ENCODE assay signal across 26 mouse cellular contexts in genomic region chr16:35509331-35510070, GRCm38 (mm10). TPM values are rescaled to one million over a fixed set of nuclear protein-coding genes. Genes with fewer than 3 reads are reported as not detected.
DNase-seq lines count a peak whose midpoint lies in the region; ATAC-seq and TF ChIP-seq lines count a peak whose summit lies in the region.
"Had no signal": no experiment of that assay in that cellular context is flagged by ENCODE, and none has a peak within 500 bp of the region (broad histone marks: within the 10 kb centered on the region; RNA-seq: fewer than 3 reads in every experiment).

No protein-coding gene starts in this region.

- TF ChIP-seq POLR2A in kidney, adult 2 months (IDR thresholded peaks at IDR 0.05; ENCODE audit: low read depth, low read length): no peak

- H3K27me3 ChIP-seq in kidney, adult 2 months (replicated peaks; ENCODE audit: control insufficient read depth, insufficient read depth, low read length): no peaks in the 10 kb centered on the region
- no peaks in the 10 kb centered on the region for H3K27me3 ChIP-seq in kidney, embryonic 16.5 days (ENCODE audit: insufficient read depth, low read length)
- H3K27me3 ChIP-seq: embryonic facial prominence, embryonic 15.5 days; heart, embryonic 15.5 days; intestine, embryonic 15.5 days; limb, embryonic 13.5 days; liver, embryonic 15.5 days had no signal

- no peaks in the 10 kb centered on the region for H3K36me3 ChIP-seq in kidney, adult 2 months (ENCODE audit: control insufficient read depth, insufficient read depth, low read length)
- H3K36me3 ChIP-seq in kidney, embryonic 16.5 days (ENCODE audit: insufficient read depth, low read length): no peaks in the 10 kb centered on the region
- H3K36me3 ChIP-seq: embryonic facial prominence, embryonic 15.5 days; heart, embryonic 15.5 days; intestine, embryonic 15.5 days; limb, embryonic 13.5 days; liver, embryonic 15.5 days had no signal

- ATAC-seq in kidney, embryonic 16.5 days (ENCODE audit: low FRiP score, low TSS enrichment): no peak
- ATAC-seq: activated CD4-positive, CD25-positive, alpha-beta regulatory T cell, adult 4 months; forebrain, postnatal 0 days; hindbrain, embryonic 16.5 days; intestine, embryonic 15.5 days; lung, postnatal 0 days had no signal

- peak; percentile 48 for DNase-seq in embryo, embryonic 10 days (ENCODE audit: low spot score)
- DNase-seq in embryo, embryonic 10.5 days (ENCODE audit: low spot score): no peak
- DNase-seq in kidney, adult 2 months: peak; percentile 23
- DNase-seq in retina, embryonic 14.5 days (ENCODE audit: low spot score): peak; percentile 19
- no peak for DNase-seq in retina, postnatal 1 day
- no peak for DNase-seq in frontal cortex, postnatal 10 days (ENCODE audit: low spot score in 2 of 2)
- no peak for DNase-seq in left cerebral cortex, adult 2 months (ENCODE audit: extremely low spot score in 1 of 2, low spot score in 2 of 2)
- DNase-seq: adrenal gland, adult 8-10 months; cerebellum, adult 11-12 months; cerebellum, postnatal 10 days; forebrain, postnatal 0 days; gastrocnemius, postnatal 25 days; heart, postnatal 4 days; kidney, postnatal 10 days; right cerebral cortex, postnatal 14 days had no signal

- no peaks in the 10 kb centered on the region for H3K4me1 ChIP-seq in kidney, adult 2 months (ENCODE audit: control insufficient read depth, insufficient read depth, low read length)
- peaks cover 8% of the 10 kb centered on the region for H3K4me1 ChIP-seq in kidney, embryonic 16.5 days (ENCODE audit: insufficient read depth, low read length)
- H3K4me1 ChIP-seq: embryonic facial prominence, embryonic 15.5 days; intestine, embryonic 15.5 days; liver, embryonic 15.5 days had no signal

- WGBS in kidney, adult 2 months: 52% methylated on average over 11 of the region's 11 CpGs
- WGBS in kidney, embryonic 16.5 days: 42% methylated on average over 11 of the region's 11 CpGs

- H3K9me3 ChIP-seq in kidney, embryonic 16.5 days (ENCODE audit: low read length): no peaks in the 10 kb centered on the region
- H3K9me3 ChIP-seq: embryonic facial prominence, embryonic 15.5 days; heart, embryonic 15.5 days; intestine, embryonic 15.5 days; limb, embryonic 13.5 days; liver, embryonic 15.5 days had no signal

- no peak overlapping the region for H3K27ac ChIP-seq in kidney, adult 2 months (ENCODE audit: insufficient read depth, low read depth, low read length)
- H3K27ac ChIP-seq in kidney, embryonic 16.5 days (ENCODE audit: low read length): no peak overlapping the region
- no peak overlapping the region for H3K27ac ChIP-seq in left cerebral cortex, adult 2 months
- H3K27ac ChIP-seq: embryonic facial prominence, embryonic 15.5 days; heart, embryonic 15.5 days; intestine, embryonic 15.5 days; limb, embryonic 13.5 days; liver, embryonic 15.5 days had no signal

- H3K9ac ChIP-seq in kidney, embryonic 16.5 days (replicated peaks; ENCODE audit: low read length): no peak overlapping the region
- H3K9ac ChIP-seq: embryonic facial prominence, embryonic 15.5 days; forebrain, postnatal 0 days; heart, embryonic 15.5 days; intestine, embryonic 15.5 days; limb, embryonic 13.5 days; liver, embryonic 15.5 days had no signal

- TF ChIP-seq CTCF in kidney, adult 2 months (conservative IDR thresholded peaks at IDR 0.05; ENCODE audit: insufficient read depth, insufficient read length, low read depth, low read length): no peak
- no peak for TF ChIP-seq CTCF in left cerebral cortex, adult 2 months (IDR thresholded peaks at IDR 0.05)

- no peak overlapping the region for H3K4me2 ChIP-seq in kidney, embryonic 16.5 days (replicated peaks; ENCODE audit: low read depth, low read length)
- H3K4me2 ChIP-seq: embryonic facial prominence, embryonic 15.5 days; heart, embryonic 15.5 days; intestine, embryonic 15.5 days; limb, embryonic 13.5 days; liver, embryonic 15.5 days; midbrain, embryonic 11.5 days had no signal

- no peak overlapping the region for H3K4me3 ChIP-seq in kidney, adult 2 months (ENCODE audit: insufficient read depth, low read depth, low read length)
- no peak overlapping the region for H3K4me3 ChIP-seq in kidney, embryonic 16.5 days (ENCODE audit: low read length)
- H3K4me3 ChIP-seq in left cerebral cortex, adult 2 months: no peak overlapping the region
- H3K4me3 ChIP-seq: embryonic facial prominence, embryonic 15.5 days; heart, embryonic 15.5 days; intestine, embryonic 15.5 days; limb, embryonic 13.5 days; liver, embryonic 15.5 days had no signal

- intact Hi-C loops in left cerebral cortex, adult 2 months (cut with DNase I): no loop called here

RNA-seq across cellular contexts. Expression of gene Pdia5, which starts 18.8 kb away (rescaled TPM):
- polyA plus RNA-seq in kidney, adult 2 months (2012; rRNA removed): 15.4 and 15.6 TPM in 2 replicates
- 52.5 and 62.0 TPM in 2 replicates for polyA plus RNA-seq in kidney, embryonic 16.5 days (2015; fragmentation: Nextera tagmentation; extraction: Ambion mirVana)
- 1 to 10 TPM; 3.4 to 4.6 TPM for total RNA-seq in left cerebral cortex, adult 2 months (2021)
- total RNA-seq: neutrophil, adult 5-6 weeks had no signal
- polyA plus RNA-seq: activated CD4-positive, CD25-positive, alpha-beta regulatory T cell, adult 4 months had no signal

RNA-seq across cellular contexts. Expression of gene Sema5b, which starts 31.4 kb away (rescaled TPM):
- polyA plus RNA-seq in kidney, adult 2 months (2012; rRNA removed): 1.4 and 1.9 TPM in 2 replicates
- 6.4 and 7.3 TPM in 2 replicates for polyA plus RNA-seq in kidney, embryonic 16.5 days (2015; fragmentation: Nextera tagmentation; extraction: Ambion mirVana)
- 10 to 100 TPM; 13.2 to 17.5 TPM for total RNA-seq in left cerebral cortex, adult 2 months (2021)
- total RNA-seq: neutrophil, adult 5-6 weeks had no signal
- polyA plus RNA-seq: activated CD4-positive, CD25-positive, alpha-beta regulatory T cell, adult 4 months had no signal

Comparison
In these comparisons a context has a peak if more than half of its experiments do, and no peak if none do; other contexts are left out.
1. DNase-seq: peak in embryo, embryonic 10 days (single experiment), kidney, adult 2 months (single experiment) and retina, embryonic 14.5 days (single experiment); none in embryo, embryonic 10.5 days (single experiment), retina, postnatal 1 day (single experiment), frontal cortex, postnatal 10 days (0 of 2) and left cerebral cortex, adult 2 months (0 of 2).